Mouse (Mus musculus) liver, postnatal 0 days (tissue): ENCODE measurements around the gene Gm20388. TPM values are rescaled to one million over a fixed set of nuclear protein-coding genes. Genes with fewer than 3 reads are reported as not detected.

Experiments
- ATAC-seq: fragments of 200-750 bp; cut with Nextera tagmentation; 2 replicates; pipeline ENCODE4 v1.8.0; 2017; ENCODE audit warnings: mild to moderate bottlenecking, moderate library complexity
- DNase-seq: peaks from one replicate; pipeline ENCODE4 v3.0.0-alpha.2; 2016
- H3K27ac ChIP-seq: fragments of 300-500 bp; sonication (generic); 2 replicates; pipeline ENCODE4 v1.5.1; 2014; ENCODE audit warnings: antibody characterized with exemption, moderate library complexity, mild to moderate bottlenecking, low read depth
- H3K27me3 ChIP-seq: fragments of 300-500 bp; sonication (generic); 2 replicates; pipeline ENCODE4 v1.6.1; 2014; ENCODE audit warnings: low read length, control low read depth, mixed read lengths; ENCODE audit not compliant: insufficient read depth
- H3K36me3 ChIP-seq: fragments of 300-500 bp; sonication (generic); replicated peaks from 2 replicates; pipeline ENCODE4 v1.6.1; 2014; ENCODE audit warnings: mild to moderate bottlenecking, control low read depth, low read length, moderate library complexity, mixed read lengths; ENCODE audit not compliant: insufficient read depth
- H3K4me1 ChIP-seq: fragments of 300-500 bp; sonication (generic); 2 replicates; pipeline ENCODE4 v1.6.1; 2014; ENCODE audit warnings: antibody characterized with exemption, mild to moderate bottlenecking, control low read depth; ENCODE audit not compliant: insufficient read depth
- H3K4me2 ChIP-seq: fragments of 300-500 bp; sonication (generic); 2 replicates; pipeline ENCODE4 v1.6.1; 2014; ENCODE audit warnings: low read depth, mild to moderate bottlenecking, low read length, moderate library complexity, mixed read lengths
- H3K4me3 ChIP-seq: fragments of 300-500 bp; sonication (generic); 2 replicates; pipeline ENCODE4 v1.5.1; 2014; ENCODE audit warnings: low read depth, low read length
- H3K9ac ChIP-seq: fragments of 300-500 bp; sonication (generic); replicated peaks from 2 replicates; pipeline ENCODE4 v1.6.1; 2014; ENCODE audit warnings: mild to moderate bottlenecking, moderate library complexity
- H3K9me3 ChIP-seq: fragments of 300-500 bp; sonication (generic); 2 replicates; pipeline ENCODE4 v1.6.1; 2016; ENCODE audit warnings: mild to moderate bottlenecking, control low read depth, low read length, mixed read lengths
- CTCF ChIP-seq: sonication (generic); IDR thresholded peaks from 2 replicates; pipeline ENCODE4 v1.5.1; 2016; ENCODE audit warnings: antibody characterized with exemption, low read depth
- EP300 ChIP-seq: IDR thresholded peaks from 2 replicates; pipeline ENCODE4 v1.6.1; 2016; ENCODE audit warnings: antibody characterized with exemption, low read depth, mild to moderate bottlenecking
- WGBS: fragments of 180-500 bp; shearing (Covaris S2); extraction: QIAGEN DNeasy Blood & Tissue Kit; methylation state at CpG from one replicate; pipeline ENCODE4 v1.1.7; 2014; ENCODE audit not compliant: insufficient replicate concordance; 5-methylcytosine and 5-hydroxymethylcytosine counted together
- polyA plus RNA-seq: library from polyadenylated mRNA; unstranded; fragments of >200 nt; fragmentation: Nextera tagmentation; extraction: Ambion mirVana; gene quantifications from 2 replicates; pipeline ENCODE4 v1.2.1, GENCODE M21; 2015

Gm20388 gene
- polyA plus RNA-seq, 1 experiment from 2014 or later, result not detected

DNA sequence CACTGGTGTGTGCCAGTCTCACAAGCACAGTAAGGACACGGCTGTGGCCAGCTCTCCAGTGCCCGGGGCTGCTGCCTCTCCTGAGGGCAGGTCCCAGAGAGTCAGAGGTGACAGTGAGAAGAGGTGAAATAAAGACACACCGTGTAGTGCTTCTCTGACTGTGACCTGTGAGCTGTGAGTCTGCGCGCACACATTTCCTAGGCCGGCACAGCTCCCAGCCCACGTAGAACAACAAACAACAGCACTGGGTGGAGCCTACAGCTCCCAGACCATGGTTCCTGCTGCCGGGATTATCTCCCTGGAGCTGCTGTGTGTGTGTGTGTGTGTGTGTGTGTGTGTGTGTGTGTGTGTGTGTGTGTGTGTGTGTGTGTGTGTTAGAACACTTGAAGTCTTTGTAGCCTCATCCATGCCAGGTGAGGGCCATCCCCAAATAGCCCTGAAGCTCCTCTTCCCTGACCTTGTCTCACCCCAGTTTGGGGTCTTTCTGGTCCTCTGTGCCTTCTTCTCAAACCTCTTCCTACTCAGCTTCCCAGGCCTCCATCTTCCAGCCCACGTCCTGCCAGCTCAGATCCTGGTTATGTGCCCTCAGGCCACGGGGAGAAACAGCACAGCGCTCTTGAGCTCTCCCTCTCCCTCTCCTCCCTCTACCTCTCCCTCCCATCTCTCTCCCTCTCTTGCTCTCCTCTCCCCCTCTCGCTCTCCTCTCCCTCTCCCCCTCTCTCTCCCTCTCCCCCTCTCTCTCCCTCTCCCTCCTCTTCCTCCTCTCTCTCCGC, 2907.3 kb downstream of the Gm20388 start:
- DNase-seq (no peak), ATAC-seq (peak; percentile 67; the same call in 1 of the 2 replicates)
- WGBS, result 47% methylated on average over 13 of the region's 13 CpGs
- Histone ChIP-seq H3K9me3 (no peaks in the 10 kb centered on the region), H3K4me2 (no peak overlapping the region), H3K36me3 (peaks cover 8% of the 10 kb centered on the region; the same call in 1 of the 2 replicates), H3K4me3 (no peak overlapping the region), H3K27me3 (no peaks in the 10 kb centered on the region), H3K27ac (no peak overlapping the region), H3K9ac (no peak overlapping the region), H3K4me1 (peaks cover 4% of the 10 kb centered on the region)
- TF ChIP-seq CTCF (no peak), EP300 (no peak)

DNA sequence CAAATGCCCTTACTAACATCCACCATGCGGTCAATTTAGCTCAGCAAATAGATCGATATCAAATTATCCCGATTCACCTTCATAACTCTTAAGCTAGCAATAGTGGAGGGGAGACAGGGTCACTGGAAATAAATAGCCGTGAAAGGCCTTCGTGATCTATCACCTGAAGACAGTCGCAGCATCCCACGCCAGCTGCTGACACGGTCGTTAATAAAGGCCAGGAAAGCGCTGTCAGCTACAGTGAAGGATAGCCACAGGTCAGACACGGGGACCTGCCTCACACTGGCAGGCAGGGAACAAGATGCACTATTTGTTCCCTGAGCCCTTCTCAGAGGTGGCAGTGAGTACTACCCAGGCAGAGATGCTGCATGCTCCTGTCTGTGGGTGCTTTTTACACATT, 2909.1 kb downstream of the Gm20388 start:
- Histone ChIP-seq H3K4me1 (peaks cover 4% of the 10 kb centered on the region), H3K9ac (no peak overlapping the region), H3K27me3 (no peaks in the 10 kb centered on the region), H3K4me2 (no peak overlapping the region), H3K4me3 (no peak overlapping the region), H3K9me3 (no peaks in the 10 kb centered on the region), H3K36me3 (no peaks in the 10 kb centered on the region), H3K27ac (no peak overlapping the region)
- DNase-seq (no peak), ATAC-seq (no peak)
- no peak for TF ChIP-seq CTCF
- TF ChIP-seq EP300, result no peak
- WGBS, result 74% methylated on average over 11 of the region's 11 CpGs

DNA sequence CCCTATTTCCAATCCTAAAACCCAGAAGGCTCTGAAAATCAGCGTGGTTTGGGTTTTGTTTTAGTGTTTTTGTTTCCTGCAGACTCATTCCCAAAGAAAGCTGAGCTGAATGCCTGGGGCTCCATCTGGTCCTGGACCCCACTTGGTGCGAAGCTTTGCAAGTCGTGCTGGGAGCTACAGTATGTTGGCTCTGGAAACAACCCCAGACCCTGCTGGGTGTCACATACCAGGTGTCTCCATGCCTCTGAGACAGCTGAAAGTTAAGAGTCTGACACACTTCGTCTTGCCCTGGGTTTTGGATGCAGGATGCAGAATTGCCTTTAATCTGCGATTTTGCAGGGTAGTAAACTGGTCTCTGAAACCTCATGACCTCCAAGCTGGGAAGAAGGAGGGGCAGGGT, 2913.9 kb downstream of the Gm20388 start:
- Histone ChIP-seq H3K9me3 (no peaks in the 10 kb centered on the region), H3K36me3 (no peaks in the 10 kb centered on the region), H3K9ac (no peak overlapping the region), H3K4me1 (no peaks in the 10 kb centered on the region), H3K4me2 (no peak overlapping the region), H3K27ac (no peak overlapping the region), H3K4me3 (no peak overlapping the region), H3K27me3 (no peaks in the 10 kb centered on the region)
- no peak for ATAC-seq
- TF ChIP-seq EP300 (no peak), CTCF (no peak)
- WGBS, result 54% methylated on average over 5 of the region's 5 CpGs
- DNase-seq, result no peak

DNA sequence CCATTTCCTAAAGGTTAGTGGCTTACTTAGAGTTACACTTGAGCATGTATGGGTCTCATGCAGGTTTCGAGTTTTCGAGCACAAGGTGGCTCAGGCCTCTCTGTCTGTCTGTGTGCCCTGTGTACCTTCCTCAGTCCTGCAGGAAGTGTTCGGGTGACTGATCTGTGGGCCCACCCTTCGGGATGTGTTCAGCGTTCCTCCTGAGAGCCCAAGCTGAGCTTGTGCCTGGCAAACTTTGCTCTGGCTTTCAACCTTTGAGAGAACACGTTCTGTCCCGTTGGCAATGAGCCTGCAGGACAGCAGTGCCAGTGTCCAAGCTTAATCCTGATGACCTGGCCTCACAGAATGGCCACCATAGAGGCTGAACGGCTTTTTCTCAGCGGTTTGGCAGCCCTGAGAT, 2914.3 kb downstream of the Gm20388 start:
- Histone ChIP-seq H3K4me2 (no peak overlapping the region), H3K9ac (no peak overlapping the region), H3K27ac (no peak overlapping the region), H3K4me1 (no peaks in the 10 kb centered on the region), H3K4me3 (no peak overlapping the region), H3K36me3 (no peaks in the 10 kb centered on the region), H3K27me3 (no peaks in the 10 kb centered on the region), H3K9me3 (no peaks in the 10 kb centered on the region)
- ATAC-seq (no peak), DNase-seq (no peak)
- no peak for TF ChIP-seq CTCF
- no peak for TF ChIP-seq EP300
- WGBS, result 67% methylated on average over 9 of the region's 9 CpGs

DNA sequence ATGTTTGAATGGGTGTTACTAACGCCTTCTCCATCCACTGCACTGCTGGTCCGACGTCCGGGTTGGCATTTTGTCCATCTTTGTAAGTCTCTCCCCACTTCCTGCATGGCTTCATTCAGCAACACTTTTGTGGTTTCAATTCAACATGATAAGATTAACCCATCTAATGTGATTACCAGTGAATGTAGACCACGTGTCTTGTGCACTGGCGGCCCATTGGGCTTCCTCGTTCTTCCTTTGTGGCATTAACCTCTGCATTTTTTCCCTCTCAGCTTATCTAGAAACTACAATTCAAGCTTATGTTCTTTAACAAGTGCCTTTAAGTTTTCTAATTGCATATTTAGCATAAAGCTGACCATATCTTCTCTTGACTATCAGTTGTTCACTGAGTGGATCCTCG, 2914.8 kb downstream of the Gm20388 start:
- ATAC-seq, result no peak
- no peak for DNase-seq
- H3K4me2 ChIP-seq, result no peak overlapping the region
- H3K27me3 ChIP-seq, result no peaks in the 10 kb centered on the region
- 48% methylated on average over 8 of the region's 8 CpGs for WGBS
- no peak overlapping the region for H3K4me3 ChIP-seq
- H3K9me3 ChIP-seq, result no peaks in the 10 kb centered on the region
- no peak overlapping the region for H3K27ac ChIP-seq
- H3K9ac ChIP-seq, result no peak overlapping the region
- H3K36me3 ChIP-seq, result no peaks in the 10 kb centered on the region
- TF ChIP-seq EP300 (no peak), CTCF (no peak)
- no peaks in the 10 kb centered on the region; the same call in 1 of the 2 replicates for H3K4me1 ChIP-seq

DNA sequence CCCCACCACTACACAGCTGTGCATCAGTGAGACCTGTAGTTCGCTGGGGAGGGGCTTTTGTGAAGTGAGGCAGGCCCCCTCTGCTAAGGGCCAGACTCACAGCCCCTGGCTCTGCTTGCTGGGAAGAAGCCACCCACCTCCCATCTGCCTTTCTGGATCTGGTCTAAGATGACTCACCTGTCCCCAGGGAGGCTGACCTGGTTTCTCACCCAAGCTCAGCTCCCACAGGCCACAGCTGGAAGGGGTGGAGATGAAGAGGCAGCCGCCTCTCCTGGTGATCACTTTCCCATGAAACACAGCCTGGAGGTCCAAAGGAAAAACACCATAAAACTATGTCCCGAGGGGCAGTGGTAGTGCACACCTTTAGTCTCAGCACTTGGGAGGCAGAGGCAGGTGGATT, 2918.8 kb downstream of the Gm20388 start:
- Histone ChIP-seq H3K36me3 (no peaks in the 10 kb centered on the region), H3K4me3 (no peak overlapping the region), H3K9me3 (no peaks in the 10 kb centered on the region), H3K4me2 (no peak overlapping the region), H3K27ac (no peak overlapping the region), H3K9ac (no peak overlapping the region), H3K4me1 (no peaks in the 10 kb centered on the region; the same call in 1 of the 2 replicates), H3K27me3 (no peaks in the 10 kb centered on the region)
- no peak for TF ChIP-seq EP300
- TF ChIP-seq CTCF, result no peak
- DNase-seq (no peak), ATAC-seq (no peak)
- 65% methylated on average over 3 of the region's 3 CpGs for WGBS
